Mouse (Mus musculus) embryo, embryonic 10.5 days (tissue): ENCODE measurements at regions not wholly inside any gene's neighbourhood (a gene's known extent, or its start where the extent isn't known, plus 50 kb on each side); places are given as distances from the start of the nearest gene placed in this dataset.
A peak's percentile ranks its signal among the peaks of the same experiment; 100 is the strongest.

Experiments used
- DNase-seq: peaks from one replicate; pipeline ENCODE4 v3.0.0-alpha.2; 2015; ENCODE audit warnings: low spot score

- no peak for DNase-seq
These were observed 229.5 kb downstream of the 4933412E24Rik start for GRCm38 (mm10) chr15:59786706-59787425.

DNA sequence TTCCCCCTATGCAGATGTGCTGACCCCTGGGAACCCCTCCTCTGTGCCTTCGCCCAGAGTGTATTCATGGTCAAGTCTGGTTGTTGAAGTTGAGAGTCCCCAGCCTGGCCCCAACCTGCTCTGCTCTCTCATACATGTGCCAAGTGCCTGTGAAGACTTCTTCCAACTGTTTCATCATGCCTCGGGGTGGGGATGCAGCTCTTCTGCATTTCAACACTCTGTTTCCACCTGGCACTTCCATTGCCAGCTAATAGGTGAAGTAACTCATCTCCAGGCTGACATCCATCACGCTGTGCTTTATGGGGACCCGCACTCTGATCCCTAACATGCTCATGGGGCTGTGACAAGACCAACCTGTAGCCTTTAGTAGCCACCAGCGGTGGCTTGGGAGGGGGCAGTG is 230.4 kb downstream of the 4933412E24Rik start:
- no peak for DNase-seq

GRCm38 (mm10) chr15:59784556-59784929 is 231.9 kb downstream of the 4933412E24Rik start:
- DNase-seq: peak; percentile 25

DNA sequence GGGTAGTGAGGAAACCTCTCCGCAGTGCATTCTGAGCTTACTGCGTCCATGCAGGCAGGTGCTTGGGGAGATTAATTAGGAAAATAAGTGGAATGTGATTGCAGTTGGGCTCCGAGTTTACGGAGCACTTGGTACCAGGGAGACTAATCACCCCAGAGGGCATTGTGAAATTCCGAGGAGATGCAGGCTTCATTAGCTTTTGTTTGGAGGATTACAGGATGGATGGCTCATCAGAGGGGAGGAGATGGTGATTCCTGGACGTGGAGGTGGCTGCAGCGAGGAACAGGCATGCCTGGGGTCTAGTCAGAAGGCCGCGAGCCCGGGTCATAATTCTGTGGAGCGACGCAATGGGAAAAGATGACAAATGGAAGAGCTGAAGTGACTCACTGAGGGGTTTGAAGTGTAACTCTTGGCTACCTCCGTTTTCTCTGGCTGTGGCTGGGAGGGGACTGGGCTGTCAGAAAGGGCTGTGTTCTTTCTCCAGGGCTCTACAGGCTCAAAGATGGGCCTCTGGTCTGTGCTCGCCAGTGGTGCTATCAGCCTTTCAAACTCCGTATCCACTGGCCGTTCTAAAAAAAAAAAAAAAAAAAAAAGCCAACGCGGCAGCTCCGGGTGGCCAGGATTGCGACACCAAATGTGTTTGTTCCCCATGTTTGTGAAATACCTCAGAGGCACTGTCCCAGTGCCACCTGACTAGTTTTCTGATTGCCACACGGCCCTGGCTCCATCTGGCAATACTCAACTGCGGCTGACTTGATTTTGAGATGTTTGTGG is 232.4 kb downstream of the 4933412E24Rik start:
- peak; percentile 41 for DNase-seq

- no peak for DNase-seq
These were observed 233.0 kb downstream of the 4933412E24Rik start for GRCm38 (mm10) chr15:59783393-59783781.

GRCm38 (mm10) chr15:59780506-59780905 is 235.9 kb downstream of the 4933412E24Rik start:
- no peak for DNase-seq

- DNase-seq: no peak
These were observed 239.0 kb downstream of the 4933412E24Rik start for GRCm38 (mm10) chr15:59777307-59777871.

- DNase-seq: no peak
These were observed 240.6 kb downstream of the 4933412E24Rik start for GRCm38 (mm10) chr15:59775781-59776180.

DNA sequence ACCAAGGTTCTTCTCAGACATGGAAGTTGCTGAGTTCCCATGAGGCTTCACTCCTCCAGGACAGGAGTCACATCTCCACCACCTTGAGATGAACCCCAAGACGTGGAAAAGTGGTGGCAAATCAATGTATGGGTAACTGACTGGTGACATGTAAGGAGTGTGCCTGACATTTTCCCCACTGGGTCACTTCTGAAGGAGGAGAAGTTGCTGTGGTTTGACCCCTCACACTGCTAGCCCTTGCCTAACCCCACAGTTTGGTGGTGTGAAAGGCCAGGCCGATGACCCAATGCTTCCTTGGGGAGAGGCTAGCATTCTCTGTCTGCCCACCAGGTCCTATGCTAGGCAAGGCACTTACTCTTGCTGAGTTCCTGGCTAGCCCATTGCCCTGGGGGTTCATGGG is 242.4 kb downstream of the 4933412E24Rik start:
- no peak for DNase-seq

DNA sequence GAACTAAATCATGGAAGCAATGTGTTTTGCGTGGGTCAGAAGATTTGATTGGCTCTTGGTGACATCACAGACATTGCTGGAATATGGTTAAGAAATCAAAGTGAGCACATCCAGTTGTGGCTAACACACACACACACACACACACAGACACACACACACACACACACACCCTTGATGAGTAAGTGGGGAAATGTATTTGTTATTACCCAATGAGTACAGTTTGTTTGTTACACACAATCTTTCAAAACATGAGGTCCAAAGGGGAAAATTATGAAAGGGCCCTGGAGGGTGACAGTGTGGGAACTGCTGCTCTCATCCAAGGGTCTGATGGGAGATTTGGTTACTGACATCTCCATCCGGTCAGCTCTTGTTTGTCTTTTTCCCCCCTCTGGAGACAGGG is 243.8 kb downstream of the 4933412E24Rik start:
- no peak for DNase-seq

GRCm38 (mm10) chr15:59762061-59762460 is 254.4 kb downstream of the 4933412E24Rik start:
- no peak for DNase-seq

- DNase-seq: no peak
These were observed 255.9 kb downstream of the 4933412E24Rik start for GRCm38 (mm10) chr15:59760490-59760889.

DNA sequence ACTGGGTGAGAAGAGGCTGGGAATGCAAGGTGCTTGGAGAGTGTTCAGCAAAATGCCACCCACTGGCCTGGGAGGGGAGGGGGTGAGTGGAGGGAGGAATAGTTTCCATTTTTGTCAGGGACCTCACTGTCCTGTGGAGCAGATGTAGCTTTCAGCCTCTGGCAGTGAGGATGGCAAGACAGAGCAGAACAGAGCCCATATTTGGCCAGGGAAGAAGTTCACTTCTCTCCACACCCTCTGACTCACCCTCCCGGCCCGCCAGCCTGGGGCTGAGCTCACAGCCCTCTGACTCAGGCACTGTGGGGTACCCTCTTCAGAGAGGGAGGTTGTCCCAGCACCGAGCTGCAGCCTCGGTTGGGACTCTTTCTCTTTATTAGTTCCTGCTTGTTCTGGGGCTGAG is 256.8 kb downstream of the 4933412E24Rik start:
- DNase-seq: no peak

DNA sequence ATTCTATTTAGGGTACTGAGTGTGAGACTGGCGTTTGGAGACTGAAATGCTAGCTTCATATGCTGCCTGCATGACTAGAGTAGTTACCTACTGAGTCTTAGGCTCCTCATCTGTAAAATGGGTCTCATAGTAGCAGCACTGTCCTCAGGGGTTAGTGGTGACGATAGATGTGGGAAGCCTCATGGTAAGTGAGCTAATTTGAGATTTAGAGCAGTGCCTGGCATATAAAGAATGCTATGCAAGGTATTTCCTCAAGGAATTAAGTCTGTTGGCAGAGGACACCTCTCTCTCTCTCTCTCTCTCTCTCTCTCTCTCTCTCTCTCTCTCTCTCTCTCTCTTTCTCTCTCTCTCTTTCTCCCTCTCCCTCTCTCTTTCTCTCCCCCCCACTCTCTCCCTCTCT is 257.4 kb downstream of the 4933412E24Rik start:
- DNase-seq: no peak

DNA sequence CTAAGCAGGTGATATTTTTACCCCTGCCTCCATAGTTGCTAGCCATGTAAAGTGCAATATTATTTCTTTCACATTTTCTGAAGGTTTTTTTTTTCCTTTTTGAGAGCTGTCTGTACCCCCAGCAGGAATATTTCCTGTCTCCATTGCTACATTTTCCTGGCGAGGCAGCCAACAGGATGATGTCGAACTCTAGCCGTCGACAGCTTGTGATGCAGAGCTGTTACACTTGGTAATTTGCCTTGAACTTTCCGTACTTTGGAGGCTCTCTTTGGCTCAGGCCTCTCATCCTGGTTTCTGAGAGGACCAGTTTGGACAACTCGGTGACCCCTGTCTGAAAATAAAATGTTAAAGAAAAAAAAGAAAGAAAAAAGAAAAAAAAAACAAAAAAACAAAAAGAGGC is 260.3 kb downstream of the 4933412E24Rik start:
- no peak for DNase-seq

GRCm38 (mm10) chr15:59754906-59755305 is 261.5 kb downstream of the 4933412E24Rik start:
- DNase-seq: no peak

DNA sequence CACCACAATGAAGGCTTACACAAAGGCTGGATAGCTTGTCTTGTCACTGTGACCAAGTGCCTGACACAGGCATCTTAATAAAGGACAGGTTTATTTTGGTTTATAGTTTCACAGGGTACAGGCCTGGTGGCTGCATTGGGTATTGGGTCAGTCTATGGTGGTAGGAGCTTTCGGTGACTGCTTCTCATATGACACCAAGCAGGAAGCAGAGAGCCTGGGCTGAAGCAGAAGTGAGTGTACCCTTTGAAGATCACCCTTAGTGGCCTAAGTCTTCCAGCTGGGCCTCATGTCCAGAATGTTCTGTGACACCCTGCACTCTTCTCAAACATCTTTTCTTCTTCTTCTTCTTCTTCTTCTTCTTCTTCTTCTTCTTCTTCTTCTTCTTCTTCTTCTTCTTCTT is 264.1 kb downstream of the 4933412E24Rik start:
- DNase-seq: no peak

DNA sequence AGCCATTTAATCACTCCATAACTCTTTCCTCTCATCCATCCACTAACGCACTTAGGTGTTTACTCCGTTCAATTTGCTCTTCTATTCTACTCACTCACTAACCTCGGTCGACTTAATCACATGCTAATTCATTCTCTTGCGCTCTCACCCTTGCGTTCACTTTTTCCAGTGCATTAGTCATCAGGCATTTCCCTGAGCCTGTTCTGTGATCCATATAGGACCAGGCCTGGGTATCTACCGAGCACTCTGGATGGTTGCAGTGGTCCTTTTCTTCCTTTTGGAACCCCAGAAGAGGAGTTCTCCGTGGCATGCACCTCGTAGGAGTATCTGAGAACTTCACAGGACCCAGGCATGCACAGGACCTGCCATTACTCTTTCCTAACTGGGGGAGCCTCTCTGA is 270.1 kb downstream of the 4933412E24Rik start:
- no peak for DNase-seq

DNA sequence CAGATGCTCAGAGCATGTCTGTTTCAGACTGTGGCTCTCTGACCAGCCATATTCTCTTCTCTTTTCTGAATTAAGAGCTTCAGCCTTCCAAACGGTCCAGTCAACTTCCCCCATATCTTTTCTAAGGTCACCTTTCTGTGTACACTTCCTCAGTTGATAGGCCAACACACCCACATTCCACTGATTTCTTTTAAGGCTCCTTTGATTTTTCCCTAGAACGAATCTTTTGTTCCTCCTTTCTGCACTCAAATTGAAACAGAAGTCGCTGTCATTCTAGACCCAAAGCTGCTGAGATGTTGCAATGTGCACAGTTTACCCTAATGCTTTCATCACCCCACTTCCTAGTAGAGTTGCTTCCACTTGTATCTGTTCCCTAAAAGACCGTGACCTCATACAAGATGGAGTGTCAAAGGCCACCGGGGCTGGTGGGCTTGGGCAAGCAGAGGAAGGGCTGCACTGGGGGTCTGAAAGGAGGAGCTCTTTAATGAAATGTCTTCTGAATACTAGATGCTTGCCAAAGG is 271.9 kb downstream of the 4933412E24Rik start:
- no peak for DNase-seq

- DNase-seq: no peak
These were observed 277.2 kb downstream of the 4933412E24Rik start for GRCm38 (mm10) chr15:59739197-59739596.

DNA sequence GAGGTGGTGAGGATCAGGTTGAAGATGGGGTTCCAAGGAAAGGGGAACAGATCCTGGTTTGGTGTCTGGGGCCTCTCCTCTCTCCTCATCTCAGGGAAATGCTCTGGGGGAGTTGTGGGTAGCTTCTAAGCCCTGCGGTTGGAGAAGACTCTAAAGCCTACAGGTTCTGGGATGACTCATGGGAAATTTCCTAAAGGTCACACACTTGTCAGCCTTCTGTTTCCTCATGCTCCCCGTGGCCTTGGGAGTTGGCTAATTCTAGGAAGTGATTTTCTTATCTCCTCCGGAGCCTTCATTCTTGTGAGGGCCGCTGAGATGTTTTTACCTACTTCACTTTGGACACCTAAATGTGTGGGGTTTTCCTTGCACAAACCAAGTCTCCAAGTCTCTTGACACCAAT is 279.2 kb downstream of the 4933412E24Rik start:
- no peak for DNase-seq

DNA sequence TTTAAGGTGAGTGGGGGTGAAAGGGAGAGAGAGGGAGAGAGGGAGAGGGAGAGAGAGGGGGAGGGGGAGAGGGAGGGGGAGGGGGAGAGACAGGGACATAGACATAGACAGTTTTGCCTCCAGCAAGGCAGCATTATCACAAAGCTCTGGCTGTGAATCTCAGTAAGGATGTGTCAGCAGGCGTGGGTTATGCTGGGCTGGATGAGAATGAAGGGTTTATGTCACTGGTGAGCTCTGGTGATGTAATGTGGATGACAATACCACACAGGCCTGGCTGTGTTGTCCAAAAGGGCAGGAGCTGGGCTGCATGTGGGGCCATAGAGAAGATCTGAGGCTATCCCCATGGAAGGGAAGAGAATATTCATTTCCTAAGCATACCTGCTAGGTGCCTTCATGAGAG is 282.0 kb downstream of the 4933412E24Rik start:
- DNase-seq: no peak

DNA sequence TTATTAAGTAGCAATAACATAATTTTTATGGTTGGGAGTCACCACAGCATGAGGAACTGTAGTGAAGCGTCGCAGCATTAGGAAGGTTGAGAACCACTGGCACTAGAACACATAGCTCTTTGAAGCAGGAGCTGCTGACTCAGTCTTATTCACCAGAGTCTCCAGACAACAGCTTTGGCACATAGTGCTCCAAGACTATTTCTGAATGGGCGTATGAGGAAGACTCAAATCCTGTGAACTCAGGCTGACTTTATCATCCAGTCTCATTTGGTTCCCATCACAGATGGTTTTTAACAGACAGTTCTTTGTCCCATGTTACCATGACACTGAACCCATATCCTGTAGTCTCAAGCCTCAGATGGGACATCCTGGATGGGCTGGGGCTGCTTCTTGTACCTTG is 282.5 kb downstream of the 4933412E24Rik start:
- DNase-seq: no peak
